Mouse (Mus musculus): ENCODE data around the gene Casp9. TPM values are rescaled to one million over a fixed set of nuclear protein-coding genes. Genes with fewer than 3 reads are reported as not detected.

Casp9 gene
- total and polyA plus RNA-seq, 2 experiments from 2014 or later: 17.6 to 26.9 TPM

- Histone ChIP-seq H3K9ac (replicated peaks; ENCODE audit: low read length, poor library complexity, severe bottlenecking) (no peak within 1 kb of the TSS), H3K4me3 (ENCODE audit: low read depth, low read length) (no peak within 1 kb of the TSS), H3K27ac (ENCODE audit: low read depth, low read length) (no peak within 1 kb of the TSS), H3K36me3 (ENCODE audit: insufficient read depth, low read length) (no peaks in the 10 kb centered on the region), H3K4me2 (ENCODE audit: low read depth, low read length, poor library complexity, severe bottlenecking) (no peak within 1 kb of the TSS), H3K9me3 (ENCODE audit: low read length) (no peaks in the 10 kb centered on the region), H3K4me1 (ENCODE audit: insufficient read depth, low read length) (no peaks in the 10 kb centered on the region), H3K27me3 (ENCODE audit: insufficient read depth, low read length) (no peaks in the 10 kb centered on the region)
- no peak for ATAC-seq (ENCODE audit: low FRiP score)
- no peak for DNase-seq (ENCODE audit: low spot score)
- WGBS: 51% methylated on average over 5 of the region's 5 CpGs
- no peak for TF ChIP-seq CTCF (IDR thresholded peaks at IDR 0.05)
These were observed 32.6 kb downstream of the Casp9 start, which contains the start of gene Cela2a for GRCm38 (mm10) chr4:141826060-141826459. TSS of gene Cela2a (minus strand) at chr4:141826160.

- TF ChIP-seq CTCF (IDR thresholded peaks at IDR 0.05): no peak
- H3K27me3 ChIP-seq (ENCODE audit: insufficient read depth, low read length): no peaks in the 10 kb centered on the region
- no peak for ATAC-seq (ENCODE audit: low FRiP score)
These were observed 34.0 kb downstream of the Casp9 start for GRCm38 (mm10) chr4:141827401-141827800.

GRCm38 (mm10) chr4:141828177-141828576 is 34.8 kb downstream of the Casp9 start:
- no peak for TF ChIP-seq CTCF (IDR thresholded peaks at IDR 0.05)
- no peak overlapping the region for H3K4me3 ChIP-seq (ENCODE audit: low read depth, low read length)
- H3K27me3 ChIP-seq (ENCODE audit: insufficient read depth, low read length): no peaks in the 10 kb centered on the region
- no peak overlapping the region for H3K9ac ChIP-seq (replicated peaks; ENCODE audit: low read length, poor library complexity, severe bottlenecking)
- no peak overlapping the region for H3K27ac ChIP-seq (ENCODE audit: low read depth, low read length)
- ATAC-seq (ENCODE audit: low FRiP score) (no peak), DNase-seq (ENCODE audit: low spot score) (no peak)
- H3K4me2 ChIP-seq (ENCODE audit: low read depth, low read length, poor library complexity, severe bottlenecking): no peak overlapping the region
- H3K36me3 ChIP-seq (ENCODE audit: insufficient read depth, low read length): no peaks in the 10 kb centered on the region
- 75% methylated on average over 4 of the region's 4 CpGs for WGBS
- H3K9me3 ChIP-seq (ENCODE audit: low read length): no peaks in the 10 kb centered on the region
- no peaks in the 10 kb centered on the region for H3K4me1 ChIP-seq (ENCODE audit: insufficient read depth, low read length)

More at GRCm38 (mm10) chr4:141827401-141827800, 34.0 kb downstream of the Casp9 start:
- no peak overlapping the region for H3K9ac ChIP-seq (replicated peaks; ENCODE audit: low read length, poor library complexity, severe bottlenecking)
- no peaks in the 10 kb centered on the region for H3K36me3 ChIP-seq (ENCODE audit: insufficient read depth, low read length)
- H3K4me3 ChIP-seq (ENCODE audit: low read depth, low read length): no peak overlapping the region
- no peaks in the 10 kb centered on the region for H3K4me1 ChIP-seq (ENCODE audit: insufficient read depth, low read length)
- no peaks in the 10 kb centered on the region for H3K9me3 ChIP-seq (ENCODE audit: low read length)
- H3K4me2 ChIP-seq (ENCODE audit: low read depth, low read length, poor library complexity, severe bottlenecking): no peak overlapping the region
- H3K27ac ChIP-seq (ENCODE audit: low read depth, low read length): no peak overlapping the region
- no peak for DNase-seq (ENCODE audit: low spot score)
- WGBS: 95% methylated on average over 2 of the region's 2 CpGs

GRCm38 (mm10) chr4:141830381-141830780 is 37.0 kb downstream of the Casp9 start:
- no peaks in the 10 kb centered on the region for H3K27me3 ChIP-seq (ENCODE audit: insufficient read depth, low read length)
- H3K4me1 ChIP-seq (ENCODE audit: insufficient read depth, low read length): no peaks in the 10 kb centered on the region
- no peak for DNase-seq (ENCODE audit: low spot score)
- no peaks in the 10 kb centered on the region for H3K9me3 ChIP-seq (ENCODE audit: low read length)
- H3K36me3 ChIP-seq (ENCODE audit: insufficient read depth, low read length): no peaks in the 10 kb centered on the region
- no peak for ATAC-seq (ENCODE audit: low FRiP score)
- H3K4me2 ChIP-seq (ENCODE audit: low read depth, low read length, poor library complexity, severe bottlenecking): no peak overlapping the region
- no peak for TF ChIP-seq CTCF (IDR thresholded peaks at IDR 0.05)
- 36% methylated on average over 11 of the region's 11 CpGs for WGBS
- H3K9ac ChIP-seq (replicated peaks; ENCODE audit: low read length, poor library complexity, severe bottlenecking): no peak overlapping the region
- no peak overlapping the region for H3K27ac ChIP-seq (ENCODE audit: low read depth, low read length)
- no peak overlapping the region for H3K4me3 ChIP-seq (ENCODE audit: low read depth, low read length)

GRCm38 (mm10) chr4:141831361-141831760 is 37.9 kb downstream of the Casp9 start:
- Histone ChIP-seq H3K4me2 (ENCODE audit: low read depth, low read length, poor library complexity, severe bottlenecking) (no peak overlapping the region), H3K4me1 (ENCODE audit: insufficient read depth, low read length) (no peaks in the 10 kb centered on the region), H3K27ac (ENCODE audit: low read depth, low read length) (no peak overlapping the region), H3K9me3 (ENCODE audit: low read length) (no peaks in the 10 kb centered on the region), H3K9ac (replicated peaks; ENCODE audit: low read length, poor library complexity, severe bottlenecking) (no peak overlapping the region), H3K4me3 (ENCODE audit: low read depth, low read length) (no peak overlapping the region), H3K36me3 (ENCODE audit: insufficient read depth, low read length) (no peaks in the 10 kb centered on the region), H3K27me3 (ENCODE audit: insufficient read depth, low read length) (no peaks in the 10 kb centered on the region)
- TF ChIP-seq CTCF (IDR thresholded peaks at IDR 0.05): no peak
- 86% methylated on average over 7 of the region's 7 CpGs for WGBS
- no peak for DNase-seq (ENCODE audit: low spot score)
- ATAC-seq (ENCODE audit: low FRiP score): no peak

GRCm38 (mm10) chr4:141833911-141834310 is 40.5 kb downstream of the Casp9 start:
- Histone ChIP-seq H3K36me3 (ENCODE audit: insufficient read depth, low read length) (no peaks in the 10 kb centered on the region), H3K27ac (ENCODE audit: low read depth, low read length) (no peak overlapping the region), H3K9me3 (ENCODE audit: low read length) (no peaks in the 10 kb centered on the region), H3K4me1 (ENCODE audit: insufficient read depth, low read length) (no peaks in the 10 kb centered on the region), H3K9ac (replicated peaks; ENCODE audit: low read length, poor library complexity, severe bottlenecking) (no peak overlapping the region), H3K4me3 (ENCODE audit: low read depth, low read length) (no peak overlapping the region), H3K4me2 (ENCODE audit: low read depth, low read length, poor library complexity, severe bottlenecking) (no peak overlapping the region), H3K27me3 (ENCODE audit: insufficient read depth, low read length) (no peaks in the 10 kb centered on the region)
- TF ChIP-seq CTCF (IDR thresholded peaks at IDR 0.05): no peak
- no peak for ATAC-seq (ENCODE audit: low FRiP score)
- WGBS: 29% methylated on average over 1 of the region's 1 CpGs
- no peak for DNase-seq (ENCODE audit: low spot score)
